Mouse (Mus musculus) layer of hippocampus, adult 11-12 months (tissue): Measurements from ENCODE around the gene 4921536K21Rik.
"Not testable (repeated sequence)": the region's sequence is repeated elsewhere in the genome, so short reads cannot be mapped to it uniquely, and the experiment has no call there.

Source experiments
- DNase-seq: peaks from one replicate; pipeline ENCODE4 v3.0.0; 2022; ENCODE audit warnings: low spot score

4921536K21Rik gene

DNA sequence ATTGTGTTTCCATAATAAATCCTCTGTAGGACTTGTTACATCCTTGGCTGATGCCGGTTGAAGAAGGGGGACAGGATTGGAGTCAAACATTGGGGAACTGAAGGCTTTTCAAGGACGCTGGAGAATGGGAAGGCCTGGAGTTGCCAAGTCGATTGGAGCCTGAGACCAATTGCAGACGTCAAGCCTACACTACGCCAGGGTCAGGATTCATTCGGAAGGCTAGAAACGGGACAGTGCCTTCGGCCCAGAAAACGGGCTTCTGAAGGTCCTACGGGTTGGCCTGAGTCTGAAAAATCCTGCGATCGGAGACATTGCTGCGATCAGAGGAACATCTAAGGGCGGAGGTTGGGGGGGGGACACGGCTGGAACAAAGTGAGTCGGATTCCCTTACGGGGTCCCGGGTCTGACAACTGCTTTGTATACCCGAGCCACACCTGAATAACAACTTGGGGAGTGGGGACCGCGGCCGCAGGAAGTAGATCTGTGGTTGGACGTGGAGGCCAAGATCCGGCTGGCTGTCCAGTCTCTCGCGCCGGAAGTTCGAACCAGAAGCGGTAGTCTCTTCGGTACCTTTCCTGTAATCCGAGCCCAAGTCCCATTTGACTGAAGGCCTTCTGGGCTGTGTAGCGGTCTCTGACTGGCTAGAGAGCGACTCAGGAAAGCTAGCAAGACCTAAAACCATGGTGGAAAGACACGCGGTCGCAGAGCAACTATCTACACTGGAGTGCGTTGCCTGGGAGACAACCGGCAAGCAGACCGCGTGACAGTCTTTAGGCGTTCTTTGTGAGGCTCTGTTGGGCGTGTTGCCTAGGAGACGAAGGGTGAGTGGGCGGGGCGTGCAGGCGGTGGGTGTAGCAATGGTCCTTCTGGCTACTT is at the start of gene 4921536K21Rik, which contains the start of gene Dusp18:
TSS of gene 4921536K21Rik (minus strand) at position 693 of the 876 bp plus-strand sequence.
TSS of gene Dusp18 (plus strand) at position 835 of the 876 bp plus-strand sequence.
- DNase-seq = peak; percentile 97

DNA sequence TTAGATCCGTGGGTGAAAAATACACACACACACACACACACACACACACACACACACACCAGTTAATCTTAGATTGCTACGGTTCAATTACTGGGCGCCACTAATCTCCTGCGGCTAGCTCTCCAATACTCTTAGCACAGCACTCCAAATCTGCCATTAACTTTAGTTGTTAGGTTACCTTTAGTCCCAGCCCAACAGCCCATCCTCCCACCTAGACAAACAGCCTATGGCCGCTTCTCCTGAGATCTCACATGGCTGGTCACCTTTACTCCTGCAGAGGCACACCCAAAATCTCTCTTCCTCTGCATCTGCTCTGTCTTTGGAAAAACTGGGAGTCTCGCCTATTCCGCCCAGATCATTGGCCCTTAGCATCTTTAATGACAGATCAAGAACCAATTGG is 46.5 kb upstream of the 4921536K21Rik start:
- DNase-seq = no peak

DNA sequence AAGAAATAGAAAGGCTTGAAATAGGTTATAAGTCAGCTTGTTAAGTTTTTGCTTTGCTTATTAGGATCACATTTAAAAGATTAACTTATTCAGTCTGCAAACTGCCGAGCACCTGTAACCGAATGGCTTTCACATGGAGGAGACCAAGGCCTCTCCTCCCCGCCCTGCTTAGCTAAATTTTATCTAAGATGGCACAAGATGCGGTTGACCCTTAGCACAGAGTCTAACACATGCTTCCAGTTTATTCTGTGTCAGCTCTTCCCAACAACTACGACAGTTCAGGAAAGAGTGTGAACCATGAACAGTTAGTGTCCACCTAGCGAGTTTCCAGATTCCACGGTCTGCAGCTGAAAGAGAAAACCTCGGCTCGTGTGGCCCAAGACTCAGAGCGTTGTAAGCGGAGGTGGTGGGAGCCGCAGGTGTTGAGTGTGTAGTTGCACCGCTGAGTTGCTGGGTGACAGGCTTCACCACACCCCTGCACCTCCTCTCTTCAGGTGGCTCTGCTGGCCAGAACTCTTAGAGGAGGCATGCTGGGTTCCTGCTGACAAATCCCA is 42.5 kb upstream of the 4921536K21Rik start:
- DNase-seq = no peak

DNA sequence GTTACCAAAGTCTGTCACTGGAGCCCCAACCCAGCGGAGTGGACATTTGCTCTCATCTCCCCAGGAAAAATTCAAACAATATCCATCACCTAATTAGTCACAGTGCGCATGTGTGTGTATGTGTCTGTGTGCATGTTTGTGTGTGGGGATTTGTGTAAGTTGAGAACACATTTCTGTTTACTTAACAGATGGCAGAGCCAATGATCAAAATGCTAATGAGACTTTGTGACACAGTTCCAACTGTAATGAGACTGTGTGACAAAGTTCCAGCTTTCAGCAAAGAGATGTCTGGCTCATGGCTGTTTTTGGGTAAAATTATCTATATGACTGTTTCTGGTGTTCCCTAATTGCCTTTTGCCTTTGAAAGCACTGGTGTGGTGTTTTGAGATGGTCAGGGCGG is 41.4 kb upstream of the 4921536K21Rik start:
- no peak for DNase-seq

DNA sequence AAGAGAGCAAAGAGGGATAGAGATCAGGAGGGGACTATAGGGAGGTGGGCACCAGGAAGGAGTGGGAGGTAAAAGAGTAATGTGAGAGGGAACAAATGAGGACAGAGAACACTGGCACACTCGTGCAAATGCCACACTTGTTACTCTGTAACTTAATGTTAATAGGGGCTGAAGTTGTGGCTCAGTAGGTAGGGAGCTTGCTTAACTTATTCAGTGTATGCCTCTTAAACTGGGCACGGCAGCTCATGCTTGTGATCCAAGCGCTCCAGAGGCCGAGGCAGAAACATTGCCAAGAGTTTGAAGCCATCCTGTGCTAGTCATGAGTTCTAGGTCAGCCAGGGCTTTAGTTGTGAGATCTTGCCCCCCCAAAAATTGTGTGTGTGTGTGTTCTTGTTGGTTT is 40.2 kb upstream of the 4921536K21Rik start:
- DNase-seq = no peak

DNA sequence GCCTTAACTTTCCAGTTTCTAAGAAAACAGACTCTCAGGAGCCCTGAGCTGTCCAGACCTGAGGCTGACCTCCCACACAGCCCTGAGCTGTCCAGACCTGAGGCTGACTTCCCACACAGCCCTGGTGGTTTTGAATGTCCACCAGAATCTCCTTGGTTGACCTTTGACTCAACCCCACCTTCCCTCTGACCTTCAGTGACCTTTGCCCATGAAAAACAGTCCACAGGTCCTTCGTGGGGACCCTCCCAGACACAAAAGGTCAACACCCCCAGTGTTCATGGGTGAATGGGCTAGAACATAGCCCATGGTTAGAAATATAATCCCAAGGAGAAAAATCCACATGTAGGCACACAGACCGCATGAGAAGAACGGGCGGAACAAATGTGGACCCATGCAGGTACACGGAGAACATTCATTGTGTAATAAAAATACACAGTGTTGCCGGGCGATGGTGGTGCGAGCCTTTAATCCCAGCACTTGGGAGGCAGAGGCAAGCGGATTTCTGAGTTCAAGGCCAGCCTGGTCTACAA is 38.9 kb upstream of the 4921536K21Rik start:
- no peak for DNase-seq

DNA sequence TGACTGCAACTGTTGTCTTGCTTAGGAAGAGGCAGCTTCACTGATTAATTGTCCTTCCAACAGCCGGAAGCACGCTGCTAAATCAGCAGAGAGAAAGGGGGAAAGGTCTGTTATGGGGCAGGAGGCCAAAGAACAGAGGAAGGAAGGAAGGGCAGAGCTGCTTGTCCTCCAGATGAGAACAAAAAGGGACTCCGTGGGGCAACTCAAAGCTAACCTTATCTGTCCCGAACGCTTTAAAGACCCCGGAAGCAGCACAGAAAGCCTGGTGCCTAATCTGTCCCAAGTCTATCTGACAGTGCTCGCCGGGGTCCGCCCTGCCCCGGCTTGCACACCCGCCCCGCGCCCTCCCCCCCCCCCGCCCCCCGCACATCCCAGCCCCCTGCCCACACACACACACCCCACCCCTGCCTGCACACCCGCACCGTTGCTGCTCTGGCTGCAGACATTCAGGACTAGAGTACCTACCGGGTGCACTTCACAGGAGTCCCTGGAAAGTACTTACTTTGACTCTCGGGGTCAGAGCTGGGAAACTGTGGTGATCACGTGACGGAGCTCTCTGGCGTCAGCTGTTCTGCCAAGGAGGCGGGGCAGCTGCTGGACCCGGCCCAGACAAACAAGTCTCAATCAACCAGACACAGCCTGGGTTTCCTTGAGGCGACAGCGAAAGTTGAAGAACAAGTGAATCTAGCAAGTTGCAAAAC is 36.8 kb upstream of the 4921536K21Rik start, which contains the start of gene Tcn2:
TSS of gene Tcn2 (minus strand) at position 649 of the 701 bp plus-strand sequence.
- DNase-seq = peak; percentile 79

DNA sequence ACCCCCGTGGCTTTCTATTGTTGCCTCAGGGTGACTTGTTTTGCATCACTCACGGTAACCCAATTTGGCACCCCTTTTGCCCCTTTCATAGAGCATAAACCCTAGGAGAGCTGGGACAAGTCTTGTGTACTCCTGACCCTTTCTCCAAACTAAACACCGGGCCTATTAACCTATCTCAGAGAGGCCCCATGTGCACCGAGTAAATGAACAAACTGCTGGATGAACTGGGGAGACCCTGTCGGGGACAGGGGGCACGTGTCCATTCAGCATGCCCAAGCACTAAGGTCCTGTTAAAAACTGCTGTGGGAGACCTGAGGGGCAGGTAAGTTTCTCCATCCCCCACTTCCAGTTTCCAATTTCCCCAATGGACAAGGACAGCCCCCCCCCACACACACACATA is 36.0 kb upstream of the 4921536K21Rik start:
- no peak for DNase-seq

DNA sequence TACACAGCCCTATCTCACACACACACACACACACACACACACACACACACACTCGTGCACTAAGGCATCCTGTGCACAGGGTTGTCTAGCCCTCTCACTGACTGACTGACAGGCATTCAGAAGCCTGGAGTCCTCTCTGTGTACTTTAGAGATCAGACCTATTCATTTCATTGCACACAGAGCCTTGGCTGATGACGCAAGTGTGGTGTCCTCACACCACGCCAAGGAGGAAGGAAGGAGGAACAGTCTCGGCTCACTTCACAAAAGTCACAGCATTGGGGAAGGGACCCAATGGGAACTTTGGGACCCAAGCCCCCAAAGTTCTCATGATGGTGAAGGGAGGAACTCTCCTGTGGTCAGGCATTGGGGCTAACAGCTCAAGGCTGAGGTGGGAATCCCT is 35.1 kb upstream of the 4921536K21Rik start:
- DNase-seq = no peak

DNA sequence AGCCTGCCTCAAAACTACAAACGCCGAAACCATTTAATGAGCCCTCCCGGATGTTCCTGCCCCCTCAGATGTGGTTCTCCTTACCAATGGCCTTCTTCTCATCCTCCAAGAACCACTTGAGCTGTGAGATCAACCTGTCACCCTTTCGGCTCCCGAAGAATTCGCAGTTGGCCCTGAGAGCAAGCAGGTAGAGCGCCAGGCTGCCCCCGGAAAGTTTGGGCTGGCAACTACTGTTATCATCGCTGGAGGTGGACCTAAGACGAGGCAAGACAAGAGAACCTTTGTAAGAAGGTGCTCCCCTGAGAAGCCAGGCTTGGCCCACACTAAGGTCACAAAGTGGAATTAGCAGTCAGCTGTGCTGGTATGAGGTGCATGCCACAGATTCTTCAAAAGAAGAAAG is 31.0 kb upstream of the 4921536K21Rik start:
- DNase-seq = no peak

DNA sequence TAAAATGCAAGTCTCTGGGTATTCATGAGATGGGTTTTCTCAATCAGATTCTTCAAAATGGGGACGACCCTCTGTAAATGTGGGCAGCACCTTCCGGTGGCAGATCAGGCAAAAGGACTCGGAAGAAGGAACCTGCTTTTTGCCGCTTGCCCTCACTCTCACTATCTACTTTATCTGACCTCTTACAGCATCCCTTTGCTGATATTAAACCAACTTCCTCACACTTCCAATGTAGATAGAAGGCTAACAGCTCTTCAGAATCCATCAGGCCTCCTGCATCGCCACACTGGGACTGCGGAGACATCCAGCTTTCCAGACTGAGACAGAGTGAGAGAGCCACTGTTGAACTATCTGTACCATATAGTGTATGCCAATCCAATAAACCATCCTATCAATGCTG is 27.8 kb upstream of the 4921536K21Rik start:
- no peak for DNase-seq

DNA sequence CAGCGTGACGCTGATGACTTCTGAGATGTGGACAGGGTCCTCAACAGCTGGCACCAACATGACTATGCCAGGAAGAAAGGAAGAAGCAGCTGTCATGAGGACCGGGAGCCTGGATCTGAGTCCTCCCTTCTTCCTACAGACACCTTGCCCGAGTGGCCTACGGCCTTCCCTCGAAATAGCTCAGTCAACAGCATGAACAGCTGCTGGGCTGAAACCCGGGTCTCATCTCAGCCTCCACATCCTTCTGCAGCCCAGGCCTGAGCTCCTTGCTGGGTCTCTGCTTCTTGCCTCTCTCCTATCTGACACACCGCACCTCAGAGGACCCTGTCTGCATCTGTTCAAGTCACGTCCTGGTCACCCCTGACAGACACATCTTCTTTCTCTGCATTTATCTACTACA is 27.2 kb upstream of the 4921536K21Rik start:
- no peak for DNase-seq

DNA sequence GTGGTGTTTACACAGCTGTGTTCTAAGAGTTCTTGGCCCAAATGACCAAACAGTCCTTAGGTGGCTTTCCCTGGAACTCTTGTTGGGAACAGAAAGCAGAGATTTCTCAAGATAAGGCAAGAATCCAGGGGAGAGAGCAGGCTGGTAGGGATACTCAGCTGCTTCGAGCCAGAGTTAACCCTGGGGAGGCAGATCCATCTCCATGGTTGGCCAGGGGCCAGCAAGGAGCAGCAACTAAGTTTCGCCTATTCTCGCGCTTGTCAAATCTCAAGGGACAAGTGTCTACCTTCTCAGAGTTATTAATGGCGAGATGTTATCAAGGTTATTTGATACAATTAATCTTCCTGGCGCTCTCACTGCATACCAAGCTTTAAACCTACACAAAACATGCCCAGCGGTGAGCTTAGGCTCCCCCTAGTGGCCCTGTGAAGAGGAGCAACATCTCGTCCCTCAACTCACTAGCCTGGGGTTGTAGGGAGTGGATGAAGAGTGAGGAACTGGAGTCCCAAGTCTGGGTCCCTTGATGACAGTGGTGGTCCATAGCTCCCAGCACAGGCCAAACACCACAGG is 26.5 kb upstream of the 4921536K21Rik start:
- DNase-seq = peak; percentile 55

DNA sequence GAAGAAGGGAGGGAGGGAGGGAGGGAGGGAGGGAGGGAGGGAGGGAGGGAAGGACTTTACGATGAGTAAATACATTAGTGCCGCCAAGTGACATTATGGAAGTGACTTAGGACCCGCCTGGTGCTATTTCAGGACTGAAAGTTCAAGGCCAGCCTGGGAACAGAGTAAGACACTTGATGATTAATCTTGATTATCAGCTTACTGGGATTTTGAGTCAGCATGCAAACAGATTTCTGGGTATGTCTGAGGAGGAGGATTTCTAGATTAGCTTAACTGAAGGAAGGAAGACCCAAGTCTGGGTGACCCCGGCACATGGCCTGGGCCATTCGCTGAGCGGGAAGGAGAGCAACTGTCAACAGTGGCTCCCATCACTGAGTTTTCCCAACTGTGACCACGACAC is 25.6 kb upstream of the 4921536K21Rik start:
- DNase-seq = no peak

DNA sequence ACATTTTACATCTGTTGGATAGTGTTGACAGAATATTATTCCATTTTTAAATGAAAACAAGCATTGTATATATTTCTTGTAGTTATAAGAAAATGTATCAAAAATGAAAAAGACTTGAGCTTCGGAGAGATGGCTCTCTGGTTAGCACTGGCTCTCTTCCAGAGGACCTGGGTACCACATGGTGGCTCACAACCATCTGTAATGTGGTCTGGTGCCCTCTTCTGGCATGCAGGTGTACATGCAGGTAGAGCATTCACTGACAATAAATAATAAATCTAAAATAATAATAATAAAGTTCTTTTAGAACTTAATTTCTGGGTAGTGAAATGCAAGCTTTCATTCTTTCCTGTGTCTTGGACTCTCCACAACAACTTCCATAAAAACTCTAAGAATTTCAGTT is 23.8 kb upstream of the 4921536K21Rik start:
- DNase-seq = no peak

DNA sequence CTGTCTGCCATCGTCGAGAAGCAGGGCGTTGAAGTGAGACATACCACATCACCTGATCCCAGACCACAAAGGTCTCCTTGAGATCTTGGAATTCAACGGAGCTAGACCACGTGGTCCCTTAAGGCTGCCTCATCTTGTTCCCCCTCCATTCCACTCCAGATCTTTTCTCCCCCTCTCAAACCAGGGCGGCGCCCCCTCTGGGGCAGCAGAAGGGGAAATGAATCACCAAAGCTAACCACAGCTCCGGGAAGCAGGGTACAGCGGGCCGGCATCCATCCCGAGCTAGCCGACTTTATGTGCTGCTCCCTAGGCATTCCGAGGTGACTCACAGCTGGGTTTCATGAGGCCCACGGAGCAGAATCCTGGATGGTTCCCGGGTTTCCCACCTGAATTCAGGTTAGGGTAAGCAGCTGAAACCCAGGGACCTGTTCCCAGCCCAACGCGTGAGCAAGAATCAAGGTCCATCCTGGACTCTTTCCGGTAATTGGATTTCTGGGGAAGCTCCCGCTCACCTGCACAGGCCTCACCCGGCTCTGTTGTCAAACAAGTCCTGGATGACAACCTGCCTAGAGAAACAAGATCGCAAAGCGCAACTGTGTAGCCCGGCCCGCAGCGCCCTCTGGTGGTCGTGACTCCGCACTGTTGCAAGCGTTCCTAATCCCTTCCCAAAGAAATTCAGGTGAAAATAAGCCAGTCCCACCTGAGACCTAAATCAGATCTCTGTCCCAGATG is 19.4 kb upstream of the 4921536K21Rik start, which contains the start of gene Slc35e4:
TSS of gene Slc35e4 (minus strand) at position 556 of the 732 bp plus-strand sequence.
- peak; percentile 82 for DNase-seq

DNA sequence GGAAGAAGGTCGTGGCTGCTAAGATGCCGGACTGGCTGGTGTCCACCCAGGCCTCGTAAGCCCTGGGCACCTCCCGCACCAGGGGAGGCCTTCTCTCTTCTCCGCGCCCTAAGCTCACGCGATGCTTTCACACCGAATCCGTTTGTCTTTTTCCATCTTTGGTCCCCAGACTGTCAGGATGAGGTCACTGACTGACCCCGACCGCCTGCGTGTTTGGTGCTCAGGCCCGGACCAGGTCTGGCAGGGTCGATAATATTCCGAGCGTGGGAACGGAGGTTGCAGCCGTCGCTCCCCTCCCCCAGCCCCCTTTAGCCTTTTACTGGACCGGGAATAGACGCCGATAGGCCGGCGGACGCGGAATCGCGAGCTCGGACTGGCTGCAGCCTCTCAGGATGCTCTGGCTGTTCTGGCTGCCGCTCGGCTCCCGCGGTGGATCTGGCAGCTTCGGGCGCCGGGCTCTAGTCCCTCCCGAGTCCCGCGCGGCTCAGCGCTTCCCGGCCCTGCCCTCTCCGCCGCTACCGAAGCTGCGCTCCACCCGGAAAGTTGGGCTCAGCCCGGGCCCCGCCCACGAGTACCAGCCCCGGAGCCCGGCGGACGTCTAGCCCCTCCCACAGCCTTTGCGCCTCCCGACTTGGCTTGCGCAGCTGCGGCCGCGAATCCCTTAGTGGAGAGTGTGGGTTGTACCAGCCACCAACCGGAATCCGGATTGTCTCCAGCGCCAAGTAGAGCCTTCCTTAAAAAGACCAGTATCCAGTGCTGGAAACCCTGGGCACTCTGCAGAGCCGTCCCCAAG is 18.6 kb upstream of the 4921536K21Rik start:
- peak; percentile 94 for DNase-seq

DNA sequence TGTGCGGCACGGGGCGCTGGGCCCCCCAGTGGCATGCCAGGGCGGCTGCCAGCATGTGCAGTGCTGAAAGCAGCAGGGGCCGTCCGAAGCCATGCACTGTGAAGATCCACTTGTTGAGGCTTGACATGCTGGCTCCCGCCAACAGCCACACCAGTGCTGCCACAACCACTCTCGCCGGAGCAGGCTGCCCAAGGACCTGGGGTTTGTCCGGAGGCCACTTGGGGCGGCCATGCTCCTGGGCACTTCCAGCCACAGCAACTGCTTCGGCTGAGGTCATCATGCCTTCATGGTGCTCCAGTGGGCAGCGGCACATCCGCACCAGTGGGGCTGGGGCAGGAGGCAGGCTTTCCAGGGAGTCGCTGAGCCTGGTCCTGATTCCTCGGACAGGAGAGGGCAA is 18.0 kb upstream of the 4921536K21Rik start:
- peak; percentile 39 for DNase-seq

DNA sequence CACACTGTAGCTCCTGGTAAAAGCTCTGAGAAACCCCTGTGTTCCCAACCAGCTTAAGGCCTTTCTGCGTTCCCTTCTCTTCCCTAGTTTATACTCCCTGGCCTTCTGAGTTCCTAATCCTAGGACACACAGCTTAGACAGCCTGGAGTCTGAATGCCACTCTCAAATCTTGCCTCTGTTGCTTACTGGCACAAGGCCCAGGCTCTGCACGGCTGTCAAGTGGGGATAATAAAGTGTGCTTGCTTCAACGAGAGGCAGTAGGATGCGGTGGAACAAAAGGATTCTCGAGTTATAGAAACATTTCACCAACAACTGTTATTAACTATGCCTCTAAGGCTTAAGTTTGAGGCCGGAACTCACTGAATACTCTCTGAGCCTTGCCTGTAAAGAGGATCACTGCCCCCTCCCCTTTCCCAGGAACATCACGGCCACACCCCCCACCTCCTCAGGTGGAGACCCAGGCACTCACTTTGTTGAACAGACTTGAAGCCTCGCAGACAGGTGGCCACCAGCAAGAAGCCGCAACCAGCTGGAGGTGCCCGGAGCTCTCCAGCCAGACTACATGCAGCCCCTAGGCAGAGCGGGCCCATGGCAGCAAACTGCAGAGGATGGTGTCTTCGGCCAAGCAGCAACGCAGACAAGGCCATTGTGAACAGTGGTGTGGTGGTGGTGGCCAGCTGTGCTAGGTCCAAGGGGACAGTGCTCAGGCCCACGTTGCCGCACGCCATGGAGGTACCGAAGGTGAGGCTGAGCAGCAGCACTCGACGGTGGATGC is 17.4 kb upstream of the 4921536K21Rik start:
- peak; percentile 52 for DNase-seq

DNA sequence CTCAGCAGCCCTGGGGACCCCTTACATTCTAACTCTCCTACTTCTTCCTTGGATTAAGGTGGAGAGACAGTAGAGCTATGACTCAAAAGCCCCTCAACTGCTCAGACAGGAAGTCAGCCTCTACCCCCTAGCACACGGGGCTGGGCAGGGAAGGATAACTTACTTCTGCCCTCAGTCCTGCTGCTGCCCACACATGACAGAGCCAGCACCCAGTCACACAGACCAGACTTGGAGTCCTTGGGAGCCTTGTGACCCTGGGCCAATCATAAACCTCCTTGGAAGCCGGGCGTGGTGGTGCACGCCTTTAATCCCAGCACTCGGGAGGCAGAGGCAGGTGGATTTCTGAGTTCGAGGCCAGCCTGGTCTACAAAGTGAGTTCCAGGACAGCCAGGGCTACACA is 16.5 kb upstream of the 4921536K21Rik start:
- DNase-seq = not testable (repeated sequence)
